In the genomic region with DNA sequence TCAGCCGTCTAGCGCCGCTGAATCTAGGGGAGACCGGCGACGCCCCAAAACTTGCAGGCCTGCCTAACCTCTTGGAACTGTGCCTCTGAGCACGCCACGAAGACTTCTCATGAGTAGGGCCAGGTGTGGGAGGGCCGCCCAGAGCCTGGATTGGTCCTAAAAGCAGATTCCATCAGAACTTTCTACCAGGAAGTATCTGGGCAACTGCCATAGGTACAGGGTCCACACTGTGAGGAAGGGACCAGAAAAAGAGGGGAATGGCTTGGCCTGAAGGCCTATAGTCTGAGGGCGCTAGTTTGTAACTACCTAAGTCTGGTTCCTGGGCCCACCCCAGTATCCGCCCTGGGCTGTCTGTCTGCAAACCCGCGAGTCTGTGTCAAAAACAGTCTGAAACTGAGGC, we compare ENCODE assay signal across 17 mouse cellular contexts. TPM values are rescaled to one million over a fixed set of nuclear protein-coding genes. Genes with fewer than 3 reads are reported as not detected.
DNase-seq lines count a peak whose midpoint lies in the region; ATAC-seq lines count a peak whose summit lies in the region.
"Had no signal": no experiment of that assay in that cellular context is flagged by ENCODE, and none has a peak within 500 bp of the region (broad histone marks: within the 10 kb centered on the region; RNA-seq: fewer than 3 reads in every experiment).

No protein-coding gene starts in this region.

- no peaks in the 10 kb centered on the region for H3K9me3 ChIP-seq in hindbrain, embryonic 14.5 days (ENCODE audit: control insufficient read depth, low read length)
- H3K9me3 ChIP-seq in hindbrain, embryonic 13.5 days, result no peaks in the 10 kb centered on the region
- no peaks in the 10 kb centered on the region for H3K9me3 ChIP-seq in intestine, embryonic 14.5 days (ENCODE audit: control insufficient read depth, low read length)
- H3K9me3 ChIP-seq in limb, embryonic 12.5 days, result no peaks in the 10 kb centered on the region
- H3K9me3 ChIP-seq in stomach, embryonic 16.5 days (replicated peaks; ENCODE audit: control insufficient read depth, low read length), result no peaks in the 10 kb centered on the region
- H3K9me3 ChIP-seq: forebrain, embryonic 13.5 days; midbrain, embryonic 10.5 days had no signal

- no peak for DNase-seq in hindbrain, embryonic 14.5 days (ENCODE audit: low spot score)
- no peak for DNase-seq in intestine, embryonic 14.5 days (ENCODE audit: low spot score)
- no peak for DNase-seq in embryo, embryonic 10.5 days (ENCODE audit: low spot score)
- DNase-seq in ovary, postnatal 14 days (ENCODE audit: low spot score), result no peak
- DNase-seq: gastrocnemius, postnatal 36 days; kidney, adult 2 months; kidney, postnatal 25 days; right cerebral cortex, adult 18-20 months; thymus, postnatal 14 days had no signal

- 77% methylated on average over 13 of the region's 13 CpGs for WGBS in hindbrain, embryonic 14.5 days
- WGBS in hindbrain, embryonic 13.5 days, result 69% methylated on average over 13 of the region's 13 CpGs
- WGBS in intestine, embryonic 14.5 days, result 62% methylated on average over 13 of the region's 13 CpGs
- WGBS in limb, embryonic 12.5 days, result 76% methylated on average over 13 of the region's 13 CpGs
- WGBS in stomach, embryonic 16.5 days, result 56% methylated on average over 13 of the region's 13 CpGs

- peaks cover 43% of the 10 kb centered on the region for H3K4me1 ChIP-seq in hindbrain, embryonic 14.5 days (replicated peaks; ENCODE audit: control insufficient read depth, insufficient read depth, low read length)
- H3K4me1 ChIP-seq in hindbrain, embryonic 13.5 days (replicated peaks), result peaks cover 78% of the 10 kb centered on the region
- peaks cover 16% of the 10 kb centered on the region for H3K4me1 ChIP-seq in intestine, embryonic 14.5 days (replicated peaks; ENCODE audit: control insufficient read depth, insufficient read depth, low read length)
- H3K4me1 ChIP-seq in limb, embryonic 12.5 days (replicated peaks), result peaks cover 72% of the 10 kb centered on the region
- H3K4me1 ChIP-seq in stomach, embryonic 16.5 days (ENCODE audit: control insufficient read depth, insufficient read depth, low read length), result peaks cover 26% of the 10 kb centered on the region

- H3K9ac ChIP-seq in hindbrain, embryonic 14.5 days, result no peak overlapping the region
- no peak overlapping the region for H3K9ac ChIP-seq in hindbrain, embryonic 13.5 days
- no peak overlapping the region for H3K9ac ChIP-seq in intestine, embryonic 14.5 days (ENCODE audit: low read length)
- H3K9ac ChIP-seq in limb, embryonic 12.5 days (replicated peaks), result no peak overlapping the region
- H3K9ac ChIP-seq in stomach, embryonic 16.5 days (ENCODE audit: low read length), result 0 out of 2 replicates have a peak overlapping the region, but pooled peaks have one; percentile 8
- H3K9ac ChIP-seq: forebrain, embryonic 13.5 days; lung, embryonic 14.5 days had no signal

- 0 out of 2 replicates have a peak overlapping the region, but pooled peaks have one; percentile 4 for H3K4me2 ChIP-seq in hindbrain, embryonic 14.5 days (replicated peaks)
- H3K4me2 ChIP-seq in hindbrain, embryonic 13.5 days, result no peak overlapping the region
- H3K4me2 ChIP-seq in intestine, embryonic 14.5 days (ENCODE audit: low read length), result no peak overlapping the region
- no peak overlapping the region for H3K4me2 ChIP-seq in limb, embryonic 12.5 days
- H3K4me2 ChIP-seq in stomach, embryonic 16.5 days (ENCODE audit: low read depth, low read length), result no peak overlapping the region
- H3K4me2 ChIP-seq: forebrain, embryonic 13.5 days; liver, embryonic 11.5 days; lung, embryonic 14.5 days had no signal

- no peaks in the 10 kb centered on the region for H3K27me3 ChIP-seq in hindbrain, embryonic 14.5 days (ENCODE audit: control insufficient read depth, insufficient read depth, low read length)
- 0 out of 2 replicates have a peak, but pooled peaks cover 4% of the 10 kb centered on the region for H3K27me3 ChIP-seq in hindbrain, embryonic 13.5 days
- H3K27me3 ChIP-seq in intestine, embryonic 14.5 days (replicated peaks; ENCODE audit: control insufficient read depth, insufficient read depth, low read length), result no peaks in the 10 kb centered on the region
- H3K27me3 ChIP-seq in limb, embryonic 12.5 days, result no peaks in the 10 kb centered on the region; the same call in 1 of the 2 replicates
- H3K27me3 ChIP-seq in stomach, embryonic 16.5 days (ENCODE audit: control insufficient read depth, insufficient read depth, low read length), result no peaks in the 10 kb centered on the region
- H3K27me3 ChIP-seq: forebrain, embryonic 13.5 days had no signal

- H3K36me3 ChIP-seq in hindbrain, embryonic 14.5 days (replicated peaks; ENCODE audit: control insufficient read depth, insufficient read depth), result no peaks in the 10 kb centered on the region
- peaks cover 8% of the 10 kb centered on the region for H3K36me3 ChIP-seq in hindbrain, embryonic 13.5 days
- H3K36me3 ChIP-seq in intestine, embryonic 14.5 days (ENCODE audit: control insufficient read depth, insufficient read depth, low read length), result peaks cover 25% of the 10 kb centered on the region
- H3K36me3 ChIP-seq in limb, embryonic 12.5 days, result peaks cover 31% of the 10 kb centered on the region
- H3K36me3 ChIP-seq in stomach, embryonic 16.5 days (ENCODE audit: control insufficient read depth, insufficient read depth, low read length), result no peaks in the 10 kb centered on the region

- H3K27ac ChIP-seq in hindbrain, embryonic 14.5 days, result no peak overlapping the region
- no peak overlapping the region for H3K27ac ChIP-seq in hindbrain, embryonic 13.5 days
- no peak overlapping the region for H3K27ac ChIP-seq in intestine, embryonic 14.5 days (ENCODE audit: low read depth)
- H3K27ac ChIP-seq in limb, embryonic 12.5 days, result 0 out of 2 replicates have a peak overlapping the region, but pooled peaks have one; percentile 12
- peak overlapping the region; percentile 39 for H3K27ac ChIP-seq in stomach, embryonic 16.5 days (ENCODE audit: low read length)
- H3K27ac ChIP-seq: midbrain, embryonic 10.5 days had no signal

- no peak overlapping the region for H3K4me3 ChIP-seq in hindbrain, embryonic 14.5 days (replicated peaks; ENCODE audit: low read length)
- H3K4me3 ChIP-seq in hindbrain, embryonic 13.5 days, result no peak overlapping the region
- H3K4me3 ChIP-seq in intestine, embryonic 14.5 days (ENCODE audit: low read depth, low read length), result no peak overlapping the region
- no peak overlapping the region for H3K4me3 ChIP-seq in limb, embryonic 12.5 days (replicated peaks)
- H3K4me3 ChIP-seq in stomach, embryonic 16.5 days (replicated peaks; ENCODE audit: low read length), result no peak overlapping the region
- H3K4me3 ChIP-seq: forebrain, embryonic 13.5 days; midbrain, embryonic 10.5 days had no signal

- no peak for ATAC-seq in hindbrain, embryonic 14.5 days (ENCODE audit: low FRiP score)
- no peak for ATAC-seq in hindbrain, embryonic 13.5 days (ENCODE audit: low FRiP score)
- 0 out of 2 replicates have a peak, but pooled peaks have one; percentile 3 for ATAC-seq in intestine, embryonic 14.5 days (replicated peaks; ENCODE audit: low FRiP score, low TSS enrichment, low read depth)
- no peak for ATAC-seq in limb, embryonic 12.5 days (ENCODE audit: insufficient number of reproducible peaks, insufficient read depth, low FRiP score, low TSS enrichment, low read depth)
- ATAC-seq in stomach, embryonic 16.5 days (ENCODE audit: insufficient read depth, low FRiP score), result peak; percentile 22; the same call in 1 of the 2 replicates

RNA-seq across cellular contexts. Expression of gene Efna4, which starts 6.3 kb away (rescaled TPM):
- polyA plus RNA-seq in hindbrain, embryonic 14.5 days (2014; fragmentation: Nextera tagmentation; extraction: Ambion mirVana), result 4.4 and 4.9 TPM in 2 replicates
- polyA plus RNA-seq in hindbrain, embryonic 13.5 days (2015; fragmentation: Nextera tagmentation; extraction: Ambion mirVana), result 8.6 and 9.8 TPM in 2 replicates
- polyA plus RNA-seq in intestine, embryonic 14.5 days (2014; fragmentation: Nextera tagmentation; extraction: Ambion mirVana), result 20.6 and 22.2 TPM in 2 replicates
- 53.2 and 55.1 TPM in 2 replicates for polyA plus RNA-seq in limb, embryonic 12.5 days (2016; fragmentation: Nextera tagmentation; extraction: Ambion mirVana)
- polyA plus RNA-seq in stomach, embryonic 16.5 days (2015; fragmentation: Nextera tagmentation; extraction: Ambion mirVana), result 15.0 and 15.5 TPM in 2 replicates

RNA-seq across cellular contexts. Expression of gene Efna3, which starts 8.8 kb away (rescaled TPM):
- polyA plus RNA-seq in hindbrain, embryonic 14.5 days (2014; fragmentation: Nextera tagmentation; extraction: Ambion mirVana), result 62.5 and 70.3 TPM in 2 replicates
- polyA plus RNA-seq in hindbrain, embryonic 13.5 days (2015; fragmentation: Nextera tagmentation; extraction: Ambion mirVana), result 46.8 and 49.7 TPM in 2 replicates
- polyA plus RNA-seq in intestine, embryonic 14.5 days (2014; fragmentation: Nextera tagmentation; extraction: Ambion mirVana), result 13.2 and 15.3 TPM in 2 replicates
- polyA plus RNA-seq in limb, embryonic 12.5 days (2016; fragmentation: Nextera tagmentation; extraction: Ambion mirVana), result 17.6 and 21.3 TPM in 2 replicates
- polyA plus RNA-seq in stomach, embryonic 16.5 days (2015; fragmentation: Nextera tagmentation; extraction: Ambion mirVana), result 13.0 and 16.0 TPM in 2 replicates

RNA-seq across cellular contexts. Expression of gene Adam15, which starts 18.2 kb away (rescaled TPM):
- polyA plus RNA-seq in hindbrain, embryonic 14.5 days (2014; fragmentation: Nextera tagmentation; extraction: Ambion mirVana), result 40.8 and 44.0 TPM in 2 replicates
- 41.5 and 47.0 TPM in 2 replicates for polyA plus RNA-seq in hindbrain, embryonic 13.5 days (2015; fragmentation: Nextera tagmentation; extraction: Ambion mirVana)
- polyA plus RNA-seq in intestine, embryonic 14.5 days (2014; fragmentation: Nextera tagmentation; extraction: Ambion mirVana), result 30.4 and 31.0 TPM in 2 replicates
- 27.0 and 32.1 TPM in 2 replicates for polyA plus RNA-seq in limb, embryonic 12.5 days (2016; fragmentation: Nextera tagmentation; extraction: Ambion mirVana)
- polyA plus RNA-seq in stomach, embryonic 16.5 days (2015; fragmentation: Nextera tagmentation; extraction: Ambion mirVana), result 61.1 and 69.5 TPM in 2 replicates

RNA-seq across cellular contexts. Expression of gene Dcst2, which starts 30.2 kb away (rescaled TPM):
- 0.12 and 0.21 TPM in 2 replicates for polyA plus RNA-seq in hindbrain, embryonic 14.5 days (2014; fragmentation: Nextera tagmentation; extraction: Ambion mirVana)
- polyA plus RNA-seq in hindbrain, embryonic 13.5 days (2015; fragmentation: Nextera tagmentation; extraction: Ambion mirVana), result 0.14 and 0.17 TPM in 2 replicates
- 0.35 and 0.40 TPM in 2 replicates for polyA plus RNA-seq in intestine, embryonic 14.5 days (2014; fragmentation: Nextera tagmentation; extraction: Ambion mirVana)
- 0.18 and 0.20 TPM in 2 replicates for polyA plus RNA-seq in limb, embryonic 12.5 days (2016; fragmentation: Nextera tagmentation; extraction: Ambion mirVana)
- polyA plus RNA-seq in stomach, embryonic 16.5 days (2015; fragmentation: Nextera tagmentation; extraction: Ambion mirVana), result 0.45 and 0.49 TPM in 2 replicates
- polyA plus RNA-seq: heart, embryonic 16.5 days had no signal

RNA-seq across cellular contexts. Expression of gene Dcst1, which starts 33.5 kb away (rescaled TPM):
- 0.43 and 1.1 TPM in 2 replicates for polyA plus RNA-seq in hindbrain, embryonic 14.5 days (2014; fragmentation: Nextera tagmentation; extraction: Ambion mirVana)
- polyA plus RNA-seq in hindbrain, embryonic 13.5 days (2015; fragmentation: Nextera tagmentation; extraction: Ambion mirVana), result 1.1 and 1.3 TPM in 2 replicates
- 0.15 and 0.34 TPM in 2 replicates for polyA plus RNA-seq in intestine, embryonic 14.5 days (2014; fragmentation: Nextera tagmentation; extraction: Ambion mirVana)
- polyA plus RNA-seq in limb, embryonic 12.5 days (2016; fragmentation: Nextera tagmentation; extraction: Ambion mirVana), result 0.26 and 0.40 TPM in 2 replicates
- 0.70 and 0.89 TPM in 2 replicates for polyA plus RNA-seq in stomach, embryonic 16.5 days (2015; fragmentation: Nextera tagmentation; extraction: Ambion mirVana)
- polyA plus RNA-seq: liver, embryonic 11.5 days had no signal

Comparison
In these comparisons a context has a peak if more than half of its experiments do, and no peak if none do; other contexts are left out.
1. ATAC-seq: peak in intestine, embryonic 14.5 days (single experiment) and stomach, embryonic 16.5 days (single experiment); none in hindbrain, embryonic 14.5 days (single experiment), hindbrain, embryonic 13.5 days (single experiment) and limb, embryonic 12.5 days (single experiment).
2. H3K27ac ChIP-seq: peak in limb, embryonic 12.5 days (single experiment) and stomach, embryonic 16.5 days (single experiment); none in hindbrain, embryonic 14.5 days (single experiment), hindbrain, embryonic 13.5 days (single experiment) and intestine, embryonic 14.5 days (single experiment).